Mouse (Mus musculus): Measurements from ENCODE around the gene Elavl3. TPM values are rescaled to one million over a fixed set of nuclear protein-coding genes. Genes with fewer than 3 reads are reported as not detected.

Elavl3 gene
- polyA plus RNA-seq, 1 experiment from 2014 or later: 53.5 TPM

GRCm38 (mm10) chr9:22011055-22011454 is 40.8 kb downstream of the Elavl3 start:
- Histone ChIP-seq H3K4me1 (replicated peaks; ENCODE audit: control insufficient read depth, insufficient read depth, low read length) (0 out of 2 replicates have a peak, but pooled peaks cover 2% of the 10 kb centered on the region), H3K36me3 (ENCODE audit: control insufficient read depth, insufficient read depth, low read length) (peaks cover 38% of the 10 kb centered on the region), H3K27ac (ENCODE audit: low read depth, low read length) (no peak overlapping the region), H3K4me3 (ENCODE audit: low read depth, low read length) (no peak overlapping the region), H3K4me2 (ENCODE audit: low read depth, low read length, severe bottlenecking) (no peak overlapping the region), H3K9me3 (ENCODE audit: control insufficient read depth, low read length) (no peaks in the 10 kb centered on the region), H3K27me3 (ENCODE audit: control insufficient read depth, insufficient read depth, low read length) (no peaks in the 10 kb centered on the region), H3K9ac (ENCODE audit: low read length) (no peak overlapping the region)
- WGBS: 89% methylated on average over 5 of the region's 5 CpGs
- ATAC-seq (replicated peaks; ENCODE audit: low FRiP score): no peak
- no peak for DNase-seq (ENCODE audit: low spot score)

- Histone ChIP-seq H3K36me3 (ENCODE audit: control insufficient read depth, insufficient read depth, low read length) (peaks cover 6% of the 10 kb centered on the region), H3K4me3 (ENCODE audit: low read depth, low read length) (no peak overlapping the region), H3K9me3 (ENCODE audit: control insufficient read depth, low read length) (no peaks in the 10 kb centered on the region), H3K9ac (ENCODE audit: low read length) (no peak overlapping the region; the same call in 1 of the 2 replicates), H3K27me3 (ENCODE audit: control insufficient read depth, insufficient read depth, low read length) (no peaks in the 10 kb centered on the region), H3K27ac (ENCODE audit: low read depth, low read length) (no peak overlapping the region), H3K4me1 (replicated peaks; ENCODE audit: control insufficient read depth, insufficient read depth, low read length) (peaks cover 12% of the 10 kb centered on the region), H3K4me2 (ENCODE audit: low read depth, low read length, severe bottlenecking) (no peak overlapping the region)
- ATAC-seq (replicated peaks; ENCODE audit: low FRiP score) (no peak), DNase-seq (ENCODE audit: low spot score) (no peak)
- WGBS: 93% methylated on average over 12 of the region's 12 CpGs
Observed at GRCm38 (mm10) chr9:22004546-22004945, 47.3 kb downstream of the Elavl3 start.

DNA sequence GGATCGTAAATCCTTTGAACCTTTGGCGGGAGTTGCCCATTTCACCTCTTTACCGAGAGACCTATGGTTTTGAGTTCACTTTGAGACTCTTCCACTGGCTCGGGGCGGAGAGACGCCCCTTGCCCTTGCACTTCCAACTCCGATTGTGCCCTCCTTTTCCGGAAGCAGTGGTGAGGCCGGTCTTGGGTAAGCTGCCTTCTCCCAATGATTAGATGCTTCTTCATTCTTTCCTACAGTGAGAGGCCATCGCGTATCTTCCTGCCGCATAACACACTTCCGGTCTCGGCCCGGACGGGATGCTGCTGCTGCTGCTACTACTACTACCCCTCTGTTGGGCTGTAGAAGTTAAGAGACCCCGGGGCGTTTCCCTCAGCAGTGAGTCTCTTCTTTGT is 48.7 kb downstream of the Elavl3 start:
- H3K9me3 ChIP-seq (ENCODE audit: control insufficient read depth, low read length): no peaks in the 10 kb centered on the region
- peak overlapping the region; percentile 80 for H3K4me2 ChIP-seq (ENCODE audit: low read depth, low read length, severe bottlenecking)
- H3K9ac ChIP-seq (ENCODE audit: low read length): peak overlapping the region; percentile 65
- H3K4me3 ChIP-seq (ENCODE audit: low read depth, low read length): peak overlapping the region; percentile 63
- peak; percentile 70 for DNase-seq (ENCODE audit: low spot score)
- ATAC-seq (replicated peaks; ENCODE audit: low FRiP score): peak; percentile 1; the same call in 1 of the 2 replicates
- WGBS: 1% methylated on average over 18 of the region's 18 CpGs
- peaks cover 12% of the 10 kb centered on the region for H3K4me1 ChIP-seq (replicated peaks; ENCODE audit: control insufficient read depth, insufficient read depth, low read length)
- no peaks in the 10 kb centered on the region; the same call in 1 of the 2 replicates for H3K36me3 ChIP-seq (ENCODE audit: control insufficient read depth, insufficient read depth, low read length)
- H3K27ac ChIP-seq (ENCODE audit: low read depth, low read length): 0 out of 2 replicates have a peak overlapping the region, but pooled peaks have one; percentile 59
- no peaks in the 10 kb centered on the region for H3K27me3 ChIP-seq (ENCODE audit: control insufficient read depth, insufficient read depth, low read length)

DNA sequence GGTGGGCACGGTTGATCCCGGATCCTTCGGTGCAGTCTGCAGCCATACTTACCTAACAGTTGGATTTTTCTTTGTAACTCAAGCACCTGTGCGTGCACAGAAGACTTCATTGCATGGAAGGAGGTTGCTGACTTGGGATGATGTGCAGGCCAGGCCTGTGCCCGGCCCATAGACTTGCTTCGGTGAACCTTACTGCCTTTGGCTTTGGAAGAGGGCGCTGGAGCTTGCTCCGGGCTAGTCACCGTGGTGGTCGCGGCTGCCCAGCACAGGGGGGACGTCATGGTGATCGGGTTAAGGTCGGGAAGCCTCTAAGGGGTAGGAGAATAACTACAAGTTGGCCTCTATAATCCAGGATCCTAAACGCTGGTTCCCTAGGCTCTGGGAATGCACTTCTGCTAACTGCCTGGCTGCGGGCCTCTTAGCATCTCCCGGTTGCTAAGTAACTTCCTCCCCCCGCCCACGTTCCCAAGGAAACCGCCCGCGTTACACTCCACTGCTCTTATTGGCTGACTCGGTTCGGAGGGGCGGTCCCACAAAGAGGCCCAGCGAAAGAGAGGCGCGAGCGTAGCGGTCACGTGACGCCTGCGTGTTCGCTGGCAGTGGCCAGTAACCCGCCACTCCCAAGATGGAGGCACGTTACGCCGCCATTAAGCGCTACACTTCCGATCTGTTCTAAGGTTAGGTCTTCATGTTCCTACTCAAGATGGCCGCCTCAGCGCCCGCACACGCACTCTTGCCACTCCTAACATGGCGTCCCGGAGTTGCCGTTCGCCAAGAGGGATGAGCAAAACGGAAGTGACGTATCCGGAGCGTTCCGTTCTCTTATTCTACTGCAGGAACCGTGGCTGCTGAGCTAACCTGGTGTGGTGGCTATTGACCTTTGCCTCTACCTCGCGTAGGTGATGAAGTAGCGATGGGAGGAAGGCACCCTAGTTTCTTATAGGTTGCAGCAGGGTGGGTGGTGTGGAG is 49.3 kb downstream of the Elavl3 start, which contains the start of the genes Ccdc151 and Prkcsh:
Ccdc151 (minus strand) TSS at position 441 of the 969 bp plus-strand sequence.
Prkcsh (plus strand) TSS at position 613 of the 969 bp plus-strand sequence.
- Histone ChIP-seq H3K4me2 (ENCODE audit: low read depth, low read length, severe bottlenecking) (peak within 1 kb of the TSS; percentile 80), H3K9me3 (ENCODE audit: control insufficient read depth, low read length) (no peaks in the 10 kb centered on the region), H3K4me3 (ENCODE audit: low read depth, low read length) (peak within 1 kb of the TSS; percentile 63), H3K27me3 (ENCODE audit: control insufficient read depth, insufficient read depth, low read length) (no peaks in the 10 kb centered on the region), H3K27ac (ENCODE audit: low read depth, low read length) (0 out of 2 replicates have a peak within 1 kb of the TSS, but pooled peaks have one; percentile 59), H3K4me1 (replicated peaks; ENCODE audit: control insufficient read depth, insufficient read depth, low read length) (peaks cover 12% of the 10 kb centered on the region), H3K36me3 (ENCODE audit: control insufficient read depth, insufficient read depth, low read length) (no peaks in the 10 kb centered on the region; the same call in 1 of the 2 replicates), H3K9ac (ENCODE audit: low read length) (peak within 1 kb of the TSS; percentile 65)
- peak; percentile 99 for DNase-seq (ENCODE audit: low spot score)
- WGBS: 5% methylated on average over 57 of the region's 57 CpGs
- peak; percentile 99 for ATAC-seq (replicated peaks; ENCODE audit: low FRiP score)

DNA sequence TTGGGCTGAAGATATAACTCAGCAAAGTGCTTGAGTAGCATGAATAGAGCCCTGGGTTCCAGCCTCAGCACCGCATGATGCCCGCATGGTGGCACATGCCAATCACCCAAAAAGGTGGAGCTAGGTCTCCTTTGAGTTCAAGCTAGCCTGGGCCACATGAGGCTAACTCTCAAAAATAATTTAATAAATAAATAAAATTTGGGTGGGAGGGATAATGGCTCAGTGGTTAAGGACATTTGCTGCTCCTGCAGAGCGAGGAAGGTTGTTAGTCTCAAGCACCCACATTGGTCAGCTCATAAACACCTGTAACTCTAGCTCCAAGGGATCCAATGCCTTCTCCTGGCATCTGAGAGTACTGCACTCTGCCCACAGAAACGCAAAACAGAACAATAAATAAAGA is 50.2 kb downstream of the Elavl3 start:
- Histone ChIP-seq H3K27ac (ENCODE audit: low read depth, low read length) (no peak overlapping the region), H3K4me2 (ENCODE audit: low read depth, low read length, severe bottlenecking) (no peak overlapping the region), H3K27me3 (ENCODE audit: control insufficient read depth, insufficient read depth, low read length) (no peaks in the 10 kb centered on the region), H3K4me1 (replicated peaks; ENCODE audit: control insufficient read depth, insufficient read depth, low read length) (peaks cover 12% of the 10 kb centered on the region), H3K36me3 (ENCODE audit: control insufficient read depth, insufficient read depth, low read length) (no peaks in the 10 kb centered on the region; the same call in 1 of the 2 replicates), H3K4me3 (ENCODE audit: low read depth, low read length) (no peak overlapping the region), H3K9ac (ENCODE audit: low read length) (no peak overlapping the region), H3K9me3 (ENCODE audit: control insufficient read depth, low read length) (no peaks in the 10 kb centered on the region)
- DNase-seq (ENCODE audit: low spot score) (no peak), ATAC-seq (replicated peaks; ENCODE audit: low FRiP score) (no peak)
- 85% methylated on average over 4 of the region's 4 CpGs for WGBS

GRCm38 (mm10) chr9:22000296-22000695 is 51.5 kb downstream of the Elavl3 start:
- H3K27me3 ChIP-seq (ENCODE audit: control insufficient read depth, insufficient read depth, low read length): no peaks in the 10 kb centered on the region
- no peaks in the 10 kb centered on the region; the same call in 1 of the 2 replicates for H3K9me3 ChIP-seq (ENCODE audit: control insufficient read depth, low read length)
- no peak overlapping the region for H3K4me2 ChIP-seq (ENCODE audit: low read depth, low read length, severe bottlenecking)
- no peak for DNase-seq (ENCODE audit: low spot score)
- no peak overlapping the region for H3K27ac ChIP-seq (ENCODE audit: low read depth, low read length)
- ATAC-seq (replicated peaks; ENCODE audit: low FRiP score): no peak
- H3K36me3 ChIP-seq (ENCODE audit: control insufficient read depth, insufficient read depth, low read length): no peaks in the 10 kb centered on the region; the same call in 1 of the 2 replicates
- no peak overlapping the region for H3K9ac ChIP-seq (ENCODE audit: low read length)
- H3K4me3 ChIP-seq (ENCODE audit: low read depth, low read length): no peak overlapping the region
- WGBS: 96% methylated on average over 6 of the region's 6 CpGs
- H3K4me1 ChIP-seq (replicated peaks; ENCODE audit: control insufficient read depth, insufficient read depth, low read length): peaks cover 12% of the 10 kb centered on the region

- H3K4me1 ChIP-seq (replicated peaks; ENCODE audit: control insufficient read depth, insufficient read depth, low read length): no peaks in the 10 kb centered on the region
- 91% methylated on average over 3 of the region's 3 CpGs for WGBS
- no peak overlapping the region for H3K4me3 ChIP-seq (ENCODE audit: low read depth, low read length)
- no peaks in the 10 kb centered on the region; the same call in 1 of the 2 replicates for H3K9me3 ChIP-seq (ENCODE audit: control insufficient read depth, low read length)
- peaks cover 8% of the 10 kb centered on the region for H3K27me3 ChIP-seq (ENCODE audit: control insufficient read depth, insufficient read depth, low read length)
- H3K4me2 ChIP-seq (ENCODE audit: low read depth, low read length, severe bottlenecking): no peak overlapping the region
- H3K27ac ChIP-seq (ENCODE audit: low read depth, low read length): no peak overlapping the region
- no peaks in the 10 kb centered on the region for H3K36me3 ChIP-seq (ENCODE audit: control insufficient read depth, insufficient read depth, low read length)
- DNase-seq (ENCODE audit: low spot score) (no peak), ATAC-seq (replicated peaks; ENCODE audit: low FRiP score) (no peak)
- no peak overlapping the region for H3K9ac ChIP-seq (ENCODE audit: low read length)
Observed at GRCm38 (mm10) chr9:21996178-21996867, 55.5 kb downstream of the Elavl3 start.

- no peaks in the 10 kb centered on the region; the same call in 1 of the 2 replicates for H3K9me3 ChIP-seq (ENCODE audit: control insufficient read depth, low read length)
- peaks cover 16% of the 10 kb centered on the region for H3K4me1 ChIP-seq (replicated peaks; ENCODE audit: control insufficient read depth, insufficient read depth, low read length)
- 86% methylated on average over 4 of the region's 4 CpGs for WGBS
- H3K4me3 ChIP-seq (ENCODE audit: low read depth, low read length): no peak overlapping the region
- H3K4me2 ChIP-seq (ENCODE audit: low read depth, low read length, severe bottlenecking): no peak overlapping the region
- no peak for DNase-seq (ENCODE audit: low spot score)
- H3K9ac ChIP-seq (ENCODE audit: low read length): no peak overlapping the region
- no peak for ATAC-seq (replicated peaks; ENCODE audit: low FRiP score)
- H3K36me3 ChIP-seq (ENCODE audit: control insufficient read depth, insufficient read depth, low read length): no peaks in the 10 kb centered on the region
- peaks cover 48% of the 10 kb centered on the region for H3K27me3 ChIP-seq (ENCODE audit: control insufficient read depth, insufficient read depth, low read length)
- no peak overlapping the region for H3K27ac ChIP-seq (ENCODE audit: low read depth, low read length)
Observed at GRCm38 (mm10) chr9:21992227-21992626, 59.6 kb downstream of the Elavl3 start.
